In the genomic region with DNA sequence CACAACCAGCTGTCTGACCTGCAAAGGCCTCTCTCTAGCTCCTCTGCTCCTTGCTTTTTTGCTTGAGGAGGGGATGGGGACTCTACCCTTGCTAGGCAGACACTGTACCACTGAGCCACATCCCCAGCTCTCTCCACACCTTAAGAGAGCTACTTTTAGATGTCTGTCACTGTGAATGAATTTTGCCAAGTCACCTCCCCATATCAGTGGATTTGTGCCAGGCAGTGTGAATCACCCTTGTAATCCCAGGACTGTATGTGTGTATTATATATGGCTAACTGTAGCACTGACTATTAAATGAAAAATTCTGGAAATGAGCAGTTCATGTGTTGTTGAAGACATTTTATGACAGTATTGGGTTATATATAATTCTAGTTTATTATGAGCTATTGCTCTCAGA, we compare ENCODE assay signal across 9 mouse cellular contexts. TPM values are rescaled to one million over a fixed set of nuclear protein-coding genes. Genes with fewer than 3 reads are reported as not detected.
DNase-seq lines count a peak whose midpoint lies in the region; ATAC-seq and TF ChIP-seq lines count a peak whose summit lies in the region.
"Had no signal": no experiment of that assay in that cellular context is flagged by ENCODE, and none has a peak within 500 bp of the region (broad histone marks: within the 10 kb centered on the region; RNA-seq: fewer than 3 reads in every experiment).

No protein-coding gene starts in this region.

- H3K9ac ChIP-seq in forebrain, embryonic 14.5 days (ENCODE audit: low read length), result peak overlapping the region; percentile 25; the same call in 1 of the 2 replicates
- no peak overlapping the region for H3K9ac ChIP-seq in forebrain, embryonic 16.5 days (replicated peaks; ENCODE audit: low read depth, low read length)
- 0 out of 2 replicates have a peak overlapping the region, but pooled peaks have one; percentile 7 for H3K9ac ChIP-seq in kidney, embryonic 16.5 days (replicated peaks; ENCODE audit: low read length)

- DNase-seq in forebrain, embryonic 14.5 days (ENCODE audit: low spot score), result no peak
- DNase-seq in kidney, postnatal 14 days, result no peak
- DNase-seq in MN1 (ENCODE audit: low spot score), result peak; percentile 36
- no peak for DNase-seq in left cerebral cortex, adult 2 months (ENCODE audit: extremely low spot score in 1 of 2, low spot score in 2 of 2)
- DNase-seq in embryo, embryonic 11 days, result no peak

- H3K4me2 ChIP-seq in forebrain, embryonic 14.5 days (ENCODE audit: low read length), result no peak overlapping the region
- no peak overlapping the region for H3K4me2 ChIP-seq in forebrain, embryonic 16.5 days (ENCODE audit: low read length)
- no peak overlapping the region for H3K4me2 ChIP-seq in kidney, embryonic 16.5 days (replicated peaks; ENCODE audit: low read depth, low read length)

- no peak overlapping the region for H3K27ac ChIP-seq in forebrain, embryonic 14.5 days (ENCODE audit: low read depth, low read length)
- no peak overlapping the region for H3K27ac ChIP-seq in forebrain, embryonic 16.5 days (ENCODE audit: low read length)
- H3K27ac ChIP-seq in kidney, embryonic 16.5 days (ENCODE audit: low read length), result 0 out of 2 replicates have a peak overlapping the region, but pooled peaks have one; percentile 18
- H3K27ac ChIP-seq in macrophage, result 0 out of 2 replicates have a peak overlapping the region, but pooled peaks have one; percentile 12
- H3K27ac ChIP-seq in left cerebral cortex, adult 2 months, result no peak overlapping the region; the same call in 1 of the 2 replicates

- no peak overlapping the region for H3K4me3 ChIP-seq in forebrain, embryonic 14.5 days (ENCODE audit: low read depth, low read length)
- H3K4me3 ChIP-seq in forebrain, embryonic 16.5 days (replicated peaks; ENCODE audit: low read length), result no peak overlapping the region
- H3K4me3 ChIP-seq in kidney, embryonic 16.5 days (ENCODE audit: low read length), result no peak overlapping the region
- no peak overlapping the region for H3K4me3 ChIP-seq in macrophage (ENCODE audit: inconsistent target)
- H3K4me3 ChIP-seq in left cerebral cortex, adult 2 months, result no peak overlapping the region

- intact Hi-C loops in left cerebral cortex, adult 2 months (cut with DNase I), result loop anchor here (5.0 kb wide), 1 partner anchor 172 kb away; a partner anchor contains a TSS

- no peak for ATAC-seq in forebrain, embryonic 14.5 days
- ATAC-seq in forebrain, embryonic 16.5 days, result no peak
- no peak for ATAC-seq in kidney, embryonic 16.5 days (ENCODE audit: low FRiP score, low TSS enrichment)

- no peak for TF ChIP-seq CTCF in left cerebral cortex, adult 2 months (IDR thresholded peaks at IDR 0.05)

- no peaks in the 10 kb centered on the region for H3K9me3 ChIP-seq in forebrain, embryonic 14.5 days (replicated peaks; ENCODE audit: control insufficient read depth, low read length)
- H3K9me3 ChIP-seq in forebrain, embryonic 16.5 days (ENCODE audit: control insufficient read depth, low read length), result no peaks in the 10 kb centered on the region
- no peaks in the 10 kb centered on the region for H3K9me3 ChIP-seq in kidney, embryonic 16.5 days (ENCODE audit: low read length)

- H3K79me2 ChIP-seq in macrophage (ENCODE audit: inconsistent target), result peaks cover 100% of the 10 kb centered on the region

- H3K27me3 ChIP-seq in forebrain, embryonic 14.5 days (replicated peaks; ENCODE audit: control insufficient read depth, insufficient read depth, low read length), result no peaks in the 10 kb centered on the region
- no peaks in the 10 kb centered on the region for H3K27me3 ChIP-seq in forebrain, embryonic 16.5 days (replicated peaks; ENCODE audit: control insufficient read depth, insufficient read depth, low read length)
- no peaks in the 10 kb centered on the region for H3K27me3 ChIP-seq in kidney, embryonic 16.5 days (ENCODE audit: insufficient read depth, low read length)
- H3K27me3 ChIP-seq: CH12.LX had no signal

- peaks cover 16% of the 10 kb centered on the region; the same call in 1 of the 2 replicates for H3K36me3 ChIP-seq in forebrain, embryonic 14.5 days (ENCODE audit: control insufficient read depth, insufficient read depth, low read length)
- no peaks in the 10 kb centered on the region; the same call in 1 of the 2 replicates for H3K36me3 ChIP-seq in forebrain, embryonic 16.5 days (ENCODE audit: control insufficient read depth, insufficient read depth)
- H3K36me3 ChIP-seq in kidney, embryonic 16.5 days (ENCODE audit: insufficient read depth, low read length), result peaks cover 12% of the 10 kb centered on the region; the same call in 1 of the 2 replicates
- peaks cover 47% of the 10 kb centered on the region for H3K36me3 ChIP-seq in macrophage (ENCODE audit: inconsistent target)

- H3K4me1 ChIP-seq in forebrain, embryonic 14.5 days (ENCODE audit: control insufficient read depth, insufficient read depth, low read length), result peaks cover 19% of the 10 kb centered on the region
- peaks cover 46% of the 10 kb centered on the region for H3K4me1 ChIP-seq in forebrain, embryonic 16.5 days (replicated peaks; ENCODE audit: control insufficient read depth, insufficient read depth, low read length)
- peaks cover 64% of the 10 kb centered on the region for H3K4me1 ChIP-seq in kidney, embryonic 16.5 days (ENCODE audit: insufficient read depth, low read length)

RNA-seq across cellular contexts. Expression of a gene that starts 5.4 kb away (rescaled TPM):
- 45.6 and 71.7 TPM in 2 replicates for polyA plus RNA-seq in forebrain, embryonic 14.5 days (2014; fragmentation: Nextera tagmentation; extraction: Ambion mirVana)
- polyA plus RNA-seq in forebrain, embryonic 16.5 days (2015; fragmentation: Nextera tagmentation; extraction: Ambion mirVana), result 98.6 and 107 TPM in 2 replicates
- polyA plus RNA-seq in kidney, embryonic 16.5 days (2015; fragmentation: Nextera tagmentation; extraction: Ambion mirVana), result 82.9 and 96.3 TPM in 2 replicates
- 1,000 to 10,000 TPM in 22 of 26 experiments, 100 to 1,000 TPM in 4; 867 to 1,969 (median 1,342) TPM for total RNA-seq in macrophage (2018; cell fraction: chromatin; rRNA removed)
- total RNA-seq in macrophage (2018; cell fraction: cytosol; rRNA removed), result 100 to 1,000 TPM; 407 to 728 (median 545) TPM
- total RNA-seq in macrophage (2018; cell fraction: nucleus; rRNA removed), result 1,000 to 10,000 TPM in 22 of 26 experiments, 100 to 1,000 TPM in 4; 893 to 1,549 (median 1,266) TPM
- polyA plus RNA-seq in macrophage (2018), result 290 to 451 TPM (median 423 TPM) in 3 replicates
- total RNA-seq in left cerebral cortex, adult 2 months (2021), result 100 to 1,000 TPM; 127 to 147 TPM

Comparison
In these comparisons a context has a peak if more than half of its experiments do, and no peak if none do; other contexts are left out.
1. H3K27ac ChIP-seq: peak in kidney, embryonic 16.5 days (single experiment) and macrophage (single experiment); none in forebrain, embryonic 14.5 days (single experiment), forebrain, embryonic 16.5 days (single experiment) and left cerebral cortex, adult 2 months (single experiment).